Mouse (Mus musculus) embryonic facial prominence, embryonic 14.5 days (tissue): ENCODE results near the gene Btbd6. TPM values are rescaled to one million over a fixed set of nuclear protein-coding genes. Genes with fewer than 3 reads are reported as not detected.

Experiments used
- ATAC-seq: fragments of 200-750 bp; cut with Nextera tagmentation; 2 replicates; pipeline ENCODE4 v1.8.0; 2017; ENCODE audit warnings: low read depth, moderate number of reproducible peaks, moderate TSS enrichment
- DNase-seq: peaks from one replicate; pipeline ENCODE4 v3.0.0-alpha.2; 2015; ENCODE audit warnings: low spot score
- H3K27ac ChIP-seq: fragments of 300-500 bp; sonication (generic); replicated peaks from 2 replicates; pipeline ENCODE4 v1.5.1; 2014; ENCODE audit warnings: low read depth, mild to moderate bottlenecking, low read length, moderate library complexity
- H3K27me3 ChIP-seq: fragments of 300-500 bp; sonication (generic); replicated peaks from 2 replicates; pipeline ENCODE4 v1.6.1; 2014; ENCODE audit warnings: low read length; ENCODE audit not compliant: control insufficient read depth, insufficient read depth
- H3K36me3 ChIP-seq: fragments of 300-500 bp; sonication (generic); 2 replicates; pipeline ENCODE4 v1.6.1; 2014; ENCODE audit warnings: low read length, mixed read lengths; ENCODE audit not compliant: control insufficient read depth, insufficient read depth
- H3K4me1 ChIP-seq: fragments of 300-500 bp; sonication (generic); 2 replicates; pipeline ENCODE4 v1.6.1; 2014; ENCODE audit warnings: antibody characterized with exemption, low read length; ENCODE audit not compliant: control insufficient read depth, insufficient read depth
- H3K4me2 ChIP-seq: fragments of 300-500 bp; sonication (generic); 2 replicates; pipeline ENCODE4 v1.6.1; 2014; ENCODE audit warnings: low read depth, mild to moderate bottlenecking, low read length, moderate library complexity, mixed read lengths
- H3K4me3 ChIP-seq: fragments of 300-500 bp; sonication (generic); 2 replicates; pipeline ENCODE4 v1.5.1; 2014; ENCODE audit warnings: low read depth, mild to moderate bottlenecking, low read length
- H3K9ac ChIP-seq: fragments of 300-500 bp; sonication (generic); 2 replicates; pipeline ENCODE4 v1.6.1; 2014; ENCODE audit warnings: low read depth, mild to moderate bottlenecking, low read length, moderate library complexity, mixed read lengths
- H3K9me3 ChIP-seq: fragments of 300-500 bp; sonication (generic); 2 replicates; pipeline ENCODE4 v1.6.1; 2016; ENCODE audit warnings: low read length; ENCODE audit not compliant: control insufficient read depth
- WGBS: fragments of 180-500 bp; shearing (Covaris S2); extraction: QIAGEN DNeasy Blood & Tissue Kit; methylation state at CpG from one replicate; pipeline ENCODE4 v1.1.7; 2014; 5-methylcytosine and 5-hydroxymethylcytosine counted together
- polyA plus RNA-seq: library from polyadenylated mRNA; unstranded; fragments of >200 nt; fragmentation: Nextera tagmentation; extraction: Ambion mirVana; gene quantifications from 2 replicates; pipeline ENCODE4 v1.2.1, GENCODE M21; 2014

The Btbd6 gene
- polyA plus RNA-seq, 1 experiment from 2014 or later = 22.8 TPM

- H3K4me1 ChIP-seq = no peaks in the 10 kb centered on the region; the same call in 1 of the 2 replicates
- DNase-seq = peak; percentile 51
- H3K4me3 ChIP-seq = no peak overlapping the region
- H3K9ac ChIP-seq = no peak overlapping the region
- no peak overlapping the region for H3K27ac ChIP-seq
- no peak for ATAC-seq
- H3K36me3 ChIP-seq = no peaks in the 10 kb centered on the region
- no peak overlapping the region for H3K4me2 ChIP-seq
- H3K9me3 ChIP-seq = no peaks in the 10 kb centered on the region
- WGBS = 34% methylated on average over 4 of the region's 4 CpGs
- H3K27me3 ChIP-seq = no peaks in the 10 kb centered on the region
Measured at GRCm38 (mm10) chr12:113004993-113005392, 28.7 kb downstream of the Btbd6 start.

- DNase-seq = no peak
- no peak for ATAC-seq
- no peak overlapping the region for H3K4me2 ChIP-seq
- no peak overlapping the region for H3K27ac ChIP-seq
- H3K9me3 ChIP-seq = no peaks in the 10 kb centered on the region
- H3K4me1 ChIP-seq = peaks cover 22% of the 10 kb centered on the region
- H3K36me3 ChIP-seq = no peaks in the 10 kb centered on the region
- no peaks in the 10 kb centered on the region for H3K27me3 ChIP-seq
- WGBS = 88% methylated on average over 6 of the region's 6 CpGs
- H3K4me3 ChIP-seq = no peak overlapping the region
- no peak overlapping the region for H3K9ac ChIP-seq
Measured at GRCm38 (mm10) chr12:113011702-113012360, 35.5 kb downstream of the Btbd6 start.

- Histone ChIP-seq H3K9ac (no peak overlapping the region), H3K36me3 (no peaks in the 10 kb centered on the region), H3K27ac (peak overlapping the region; percentile 83; the same call in 1 of the 2 replicates), H3K4me1 (peaks cover 25% of the 10 kb centered on the region), H3K9me3 (no peaks in the 10 kb centered on the region), H3K27me3 (no peaks in the 10 kb centered on the region), H3K4me2 (no peak overlapping the region), H3K4me3 (no peak overlapping the region)
- DNase-seq (no peak), ATAC-seq (no peak)
- WGBS = 85% methylated on average over 5 of the region's 5 CpGs
Measured at GRCm38 (mm10) chr12:113012443-113012842, 36.2 kb downstream of the Btbd6 start.

- peaks cover 25% of the 10 kb centered on the region for H3K4me1 ChIP-seq
- DNase-seq = peak; percentile 56
- WGBS = 29% methylated on average over 3 of the region's 3 CpGs
Measured at GRCm38 (mm10) chr12:113013021-113013491, 36.8 kb downstream of the Btbd6 start.

GRCm38 (mm10) chr12:113013604-113014558, 37.6 kb downstream of the Btbd6 start, which contains the start of gene Pacs2:
Pacs2 (plus strand) TSS chr12:113014508.
- peak within 1 kb of the TSS; percentile 96 for H3K4me3 ChIP-seq
- H3K9me3 ChIP-seq = no peaks in the 10 kb centered on the region
- no peaks in the 10 kb centered on the region for H3K36me3 ChIP-seq
- ATAC-seq = peak; percentile 92
- 5% methylated on average over 21 of the region's 85 CpGs for WGBS
- H3K4me1 ChIP-seq = peaks cover 25% of the 10 kb centered on the region
- no peaks in the 10 kb centered on the region for H3K27me3 ChIP-seq
- peak within 1 kb of the TSS; percentile 87 for H3K9ac ChIP-seq
- peak within 1 kb of the TSS; percentile 79 for H3K4me2 ChIP-seq
- DNase-seq = peak; percentile 95
- peak within 1 kb of the TSS; percentile 83 for H3K27ac ChIP-seq

More at GRCm38 (mm10) chr12:113013021-113013491, 36.8 kb downstream of the Btbd6 start:
- Histone ChIP-seq H3K9me3 (no peaks in the 10 kb centered on the region), H3K4me3 (peak overlapping the region; percentile 96; the same call in 1 of the 2 replicates), H3K27ac (peak overlapping the region; percentile 83), H3K27me3 (no peaks in the 10 kb centered on the region), H3K4me2 (peak overlapping the region; percentile 59), H3K9ac (peak overlapping the region; percentile 87), H3K36me3 (no peaks in the 10 kb centered on the region)
- no peak for ATAC-seq

- peak overlapping the region; percentile 39; the same call in 1 of the 2 replicates for H3K27ac ChIP-seq
- ATAC-seq (peak; percentile 10; the same call in 1 of the 2 replicates), DNase-seq (peak; percentile 33)
- H3K27me3 ChIP-seq = no peaks in the 10 kb centered on the region
- peaks cover 25% of the 10 kb centered on the region for H3K4me1 ChIP-seq
- peak overlapping the region; percentile 86 for H3K9ac ChIP-seq
- H3K36me3 ChIP-seq = no peaks in the 10 kb centered on the region
- H3K9me3 ChIP-seq = no peaks in the 10 kb centered on the region
- WGBS = 3% methylated on average over 17 of the region's 64 CpGs
- H3K4me3 ChIP-seq = peak overlapping the region; percentile 96
- peak overlapping the region; percentile 79 for H3K4me2 ChIP-seq
Measured at GRCm38 (mm10) chr12:113014561-113015556, 38.6 kb downstream of the Btbd6 start.

GRCm38 (mm10) chr12:113015956-113016355, 39.7 kb downstream of the Btbd6 start:
- 78% methylated on average over 4 of the region's 4 CpGs for WGBS

More at GRCm38 (mm10) chr12:113015956-113016355, 39.7 kb downstream of the Btbd6 start:
- H3K9me3 ChIP-seq = no peaks in the 10 kb centered on the region
- no peaks in the 10 kb centered on the region for H3K27me3 ChIP-seq
- no peak overlapping the region for H3K27ac ChIP-seq
- peaks cover 4% of the 10 kb centered on the region; the same call in 1 of the 2 replicates for H3K36me3 ChIP-seq
- ATAC-seq (no peak), DNase-seq (no peak)
- peak overlapping the region; percentile 86 for H3K9ac ChIP-seq
- peak overlapping the region; percentile 96; the same call in 1 of the 2 replicates for H3K4me3 ChIP-seq
- peaks cover 25% of the 10 kb centered on the region for H3K4me1 ChIP-seq
- peak overlapping the region; percentile 79 for H3K4me2 ChIP-seq
